Mouse (Mus musculus): ENCODE data around the gene Tnfrsf22. TPM values are rescaled to one million over a fixed set of nuclear protein-coding genes. Genes with fewer than 3 reads are reported as not detected.

Gene Tnfrsf22
- polyA plus RNA-seq, 1 experiment from 2014 or later: 3.1 TPM

GRCm38 (mm10) chr7:143588006-143588405 lies 61.5 kb downstream of the Tnfrsf22 start:
- Histone ChIP-seq H3K27me3 (replicated peaks; ENCODE audit: control insufficient read depth, insufficient read depth, low read length) (no peaks in the 10 kb centered on the region), H3K4me3 (ENCODE audit: low read depth, low read length) (no peak overlapping the region), H3K9me3 (ENCODE audit: control insufficient read depth) (no peaks in the 10 kb centered on the region), H3K9ac (ENCODE audit: low read depth, low read length) (no peak overlapping the region), H3K4me2 (replicated peaks; ENCODE audit: low read depth) (no peak overlapping the region), H3K27ac (ENCODE audit: low read depth, low read length) (no peak overlapping the region), H3K36me3 (ENCODE audit: control insufficient read depth, insufficient read depth) (peaks cover 70% of the 10 kb centered on the region), H3K4me1 (replicated peaks; ENCODE audit: control insufficient read depth, insufficient read depth, low read length) (no peaks in the 10 kb centered on the region)
- TF ChIP-seq CTCF (IDR thresholded peaks at IDR 0.05; ENCODE audit: low read depth): no peak
- 94% methylated on average over 4 of the region's 4 CpGs for WGBS
- no peak for ATAC-seq

GRCm38 (mm10) chr7:143587586-143587985 lies 61.9 kb downstream of the Tnfrsf22 start:
- no peak for TF ChIP-seq CTCF (IDR thresholded peaks at IDR 0.05; ENCODE audit: low read depth)
- no peak overlapping the region for H3K27ac ChIP-seq (ENCODE audit: low read depth, low read length)
- no peak overlapping the region for H3K4me2 ChIP-seq (replicated peaks; ENCODE audit: low read depth)
- no peak overlapping the region for H3K4me3 ChIP-seq (ENCODE audit: low read depth, low read length)
- H3K36me3 ChIP-seq (ENCODE audit: control insufficient read depth, insufficient read depth): peaks cover 73% of the 10 kb centered on the region
- no peaks in the 10 kb centered on the region for H3K9me3 ChIP-seq (ENCODE audit: control insufficient read depth)
- ATAC-seq: no peak
- 88% methylated on average over 5 of the region's 5 CpGs for WGBS
- no peak overlapping the region for H3K9ac ChIP-seq (ENCODE audit: low read depth, low read length)
- H3K4me1 ChIP-seq (replicated peaks; ENCODE audit: control insufficient read depth, insufficient read depth, low read length): no peaks in the 10 kb centered on the region
- no peaks in the 10 kb centered on the region for H3K27me3 ChIP-seq (replicated peaks; ENCODE audit: control insufficient read depth, insufficient read depth, low read length)

Other genes with a start within 250 kb of the Tnfrsf22 start
- gene Cdkn1c, start 188.6 kb downstream of the Tnfrsf22 start, polyA plus RNA-seq (2015; fragmentation: Nextera tagmentation; extraction: Ambion mirVana): 542 and 615 TPM in 2 replicates
- gene Slc22a18, start 175.9 kb downstream of the Tnfrsf22 start, polyA plus RNA-seq (2015; fragmentation: Nextera tagmentation; extraction: Ambion mirVana): 21.6 and 25.0 TPM in 2 replicates
- 1.0 and 1.3 TPM in 2 replicates for gene Phlda2, start 146.5 kb downstream of the Tnfrsf22 start, polyA plus RNA-seq (2015; fragmentation: Nextera tagmentation; extraction: Ambion mirVana)
- gene Nap1l4, start 100.6 kb downstream of the Tnfrsf22 start, polyA plus RNA-seq (2015; fragmentation: Nextera tagmentation; extraction: Ambion mirVana): 79.9 and 85.0 TPM in 2 replicates
- 19.3 and 21.1 TPM in 2 replicates for gene Cars, start 49.6 kb downstream of the Tnfrsf22 start, polyA plus RNA-seq (2015; fragmentation: Nextera tagmentation; extraction: Ambion mirVana)
- gene Tnfrsf26, start 20.9 kb downstream of the Tnfrsf22 start, polyA plus RNA-seq (2015; fragmentation: Nextera tagmentation; extraction: Ambion mirVana): 0.27 TPM in 2 replicates
- 5.1 and 6.3 TPM in 2 replicates for gene Tnfrsf23, start 36.2 kb upstream of the Tnfrsf22 start, polyA plus RNA-seq (2015; fragmentation: Nextera tagmentation; extraction: Ambion mirVana)
- gene Osbpl5, start 107.3 kb upstream of the Tnfrsf22 start, polyA plus RNA-seq (2015; fragmentation: Nextera tagmentation; extraction: Ambion mirVana): 11.3 and 13.1 TPM in 2 replicates
- not detected in 2 replicates for gene Mrgprg, start 117.3 kb upstream of the Tnfrsf22 start, polyA plus RNA-seq (2015; fragmentation: Nextera tagmentation; extraction: Ambion mirVana)
- gene Mrgpre, start 134.8 kb upstream of the Tnfrsf22 start, polyA plus RNA-seq (2015; fragmentation: Nextera tagmentation; extraction: Ambion mirVana): 1.0 and 1.5 TPM in 2 replicates
- 24.8 and 26.4 TPM in 2 replicates for gene Nadsyn1, start 173.2 kb upstream of the Tnfrsf22 start, polyA plus RNA-seq (2015; fragmentation: Nextera tagmentation; extraction: Ambion mirVana)
- 30.4 and 31.2 TPM in 2 replicates for gene Dhcr7, start 173.5 kb upstream of the Tnfrsf22 start, polyA plus RNA-seq (2015; fragmentation: Nextera tagmentation; extraction: Ambion mirVana)
- gene Gm498, start 217.2 kb upstream of the Tnfrsf22 start, polyA plus RNA-seq (2015; fragmentation: Nextera tagmentation; extraction: Ambion mirVana): not detected in 2 replicates